Mouse (Mus musculus): ENCODE data around the gene Vmn1r56.
"Not testable (repeated sequence)": the region's sequence is repeated elsewhere in the genome, so short reads cannot be mapped to it uniquely, and the experiment has no call there.

Vmn1r56 gene

DNA sequence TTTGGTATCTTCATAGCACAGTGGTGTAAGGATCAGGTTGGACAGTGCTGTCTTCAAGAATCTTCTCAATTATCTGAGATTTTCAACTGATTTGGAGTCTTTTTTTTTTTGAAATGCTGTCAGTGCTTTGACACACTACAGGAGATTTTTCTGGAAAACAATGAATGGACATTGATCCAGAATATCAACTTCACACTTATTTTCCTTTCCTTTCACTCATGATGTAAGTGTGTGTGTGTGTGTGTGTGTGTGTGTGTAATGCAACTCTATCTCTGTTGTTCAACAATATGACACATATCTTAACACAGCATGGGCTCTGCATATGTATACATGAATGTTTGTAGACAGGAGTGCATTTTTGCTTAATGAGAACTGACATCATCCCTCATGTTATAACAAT, at the start of gene Vmn1r56:
Gene Vmn1r56 (minus strand): TSS at position 101 of the 400 bp plus-strand sequence.
- not testable (repeated sequence) for DNase-seq (ENCODE audit: low spot score)

DNA sequence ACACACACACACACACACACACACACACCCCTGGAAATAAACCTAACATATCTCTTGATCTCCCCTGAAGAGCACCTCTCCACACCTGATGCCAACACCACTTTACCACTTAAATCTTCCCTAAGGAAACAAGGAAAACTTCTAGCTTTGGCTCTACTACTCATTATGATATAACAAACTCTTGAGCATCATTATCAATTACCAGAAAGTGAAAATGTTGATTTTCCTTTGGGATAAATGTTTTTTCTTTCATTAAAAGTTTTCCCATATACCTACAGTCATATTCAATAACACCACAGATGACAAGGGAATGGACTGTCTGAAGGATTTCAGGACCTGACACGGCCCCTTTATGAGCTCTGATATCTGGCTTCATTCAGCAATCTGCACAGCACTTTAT, 21.6 kb upstream of the Vmn1r56 start, which contains the start of gene Vmn1r57:
Gene Vmn1r57 (plus strand): TSS at position 301 of the 400 bp plus-strand sequence.
- DNase-seq (ENCODE audit: low spot score) = not testable (repeated sequence)

DNA sequence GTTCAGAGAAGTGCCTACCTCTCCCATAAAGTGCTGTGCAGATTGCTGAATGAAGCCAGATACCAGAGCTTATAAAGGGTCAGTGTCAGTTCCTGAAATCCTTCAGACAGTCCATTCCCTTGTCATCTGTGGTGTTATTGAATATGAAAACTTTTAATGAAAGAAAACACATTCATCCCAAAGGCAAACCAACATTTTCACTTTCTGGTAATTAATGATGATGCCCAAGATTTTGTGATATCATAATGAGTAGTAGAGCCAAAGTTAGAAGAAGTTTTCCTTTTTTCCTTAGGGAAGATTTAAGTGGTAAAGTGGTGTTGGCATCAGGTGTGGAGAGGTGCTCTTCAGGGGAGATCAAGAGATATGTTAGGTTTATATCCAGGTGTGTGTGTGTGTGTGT, 47.0 kb downstream of the Vmn1r56 start, which contains the start of gene Vmn1r55:
Gene Vmn1r55 (minus strand): TSS at position 101 of the 400 bp plus-strand sequence.
- not testable (repeated sequence) for DNase-seq (ENCODE audit: low spot score)
